Mouse (Mus musculus) ES-Bruce4 (cell line): ENCODE results near the gene Pdia4. TPM values are rescaled to one million over a fixed set of nuclear protein-coding genes. Genes with fewer than 3 reads are reported as not detected.

ENCODE experiments used
- H3K27ac ChIP-seq: 2 replicates; pipeline ENCODE4 v1.5.1; 2012; ENCODE audit warnings: low read length, inconsistent platforms; ENCODE audit not compliant: insufficient read depth
- H3K27me3 ChIP-seq: 2 replicates; pipeline ENCODE4 v1.6.1; 2012; ENCODE audit warnings: mild to moderate bottlenecking, low read length, inconsistent platforms; ENCODE audit not compliant: control insufficient read depth, poor library complexity, insufficient read depth, severe bottlenecking
- H3K36me3 ChIP-seq: 2 replicates; pipeline ENCODE4 v1.6.1; 2012; ENCODE audit warnings: inconsistent platforms, mild to moderate bottlenecking, low read length, moderate library complexity; ENCODE audit not compliant: control insufficient read depth, poor library complexity, insufficient read depth, severe bottlenecking
- H3K4me1 ChIP-seq: one replicate; pipeline ENCODE4 v1.8.1; 2011; ENCODE audit warnings: low read length; ENCODE audit not compliant: control insufficient read depth, insufficient read depth
- H3K4me3 ChIP-seq: 2 replicates; pipeline ENCODE4 v1.5.1; 2011; ENCODE audit warnings: low read depth, mild to moderate bottlenecking, low read length
- H3K9ac ChIP-seq: 2 replicates; pipeline ENCODE4 v1.6.1; 2012; ENCODE audit warnings: low read depth, mild to moderate bottlenecking, inconsistent platforms; ENCODE audit not compliant: poor library complexity, severe bottlenecking
- H3K9me3 ChIP-seq: replicated peaks from 2 replicates; pipeline ENCODE4 v1.6.1; 2012; ENCODE audit warnings: mild to moderate bottlenecking, low read length, inconsistent platforms; ENCODE audit not compliant: control insufficient read depth, poor library complexity, insufficient read depth, severe bottlenecking
- CTCF ChIP-seq: IDR thresholded peaks from one replicate; pipeline ENCODE4 v1.8.1; 2011; ENCODE audit warnings: low read depth, low read length
- EP300 ChIP-seq: IDR thresholded peaks from 2 replicates; pipeline ENCODE4 v1.6.1; 2011; ENCODE audit warnings: low read depth, low read length; ENCODE audit not compliant: insufficient read depth
- POLR2A ChIP-seq: IDR thresholded peaks from one replicate; pipeline ENCODE4 v1.8.1; 2011; ENCODE audit warnings: low read length; ENCODE audit not compliant: insufficient read depth
- polyA plus RNA-seq: library from polyadenylated mRNA; stranded (reverse); fragments of >200 nt; gene quantifications from 2 replicates; pipeline ENCODE4 v1.2.4, GENCODE M21; 2011; ENCODE audit warnings: low read depth; ENCODE audit not compliant: missing spikeins, insufficient read depth, insufficient read length

Pdia4 gene
- polyA plus RNA-seq, 1 experiment = 186 TPM

- no peaks in the 10 kb centered on the region for H3K36me3 ChIP-seq
- no peak overlapping the region for H3K9ac ChIP-seq
- no peak overlapping the region for H3K4me3 ChIP-seq
- TF ChIP-seq POLR2A (no peak), CTCF (no peak), EP300 (no peak)
- no peaks in the 10 kb centered on the region for H3K4me1 ChIP-seq
- H3K27ac ChIP-seq = no peak overlapping the region
- H3K9me3 ChIP-seq = no peaks in the 10 kb centered on the region
- 0 out of 2 replicates have a peak, but pooled peaks cover 1% of the 10 kb centered on the region for H3K27me3 ChIP-seq
Measured at GRCm38 (mm10) chr6:47841077-47841476, 27.8 kb upstream of the Pdia4 start.

- Histone ChIP-seq H3K9me3 (no peaks in the 10 kb centered on the region), H3K36me3 (no peaks in the 10 kb centered on the region), H3K27me3 (0 out of 2 replicates have a peak, but pooled peaks cover 1% of the 10 kb centered on the region), H3K27ac (no peak overlapping the region), H3K4me1 (no peaks in the 10 kb centered on the region), H3K4me3 (no peak overlapping the region), H3K9ac (no peak overlapping the region)
- TF ChIP-seq EP300 = no peak
- TF ChIP-seq CTCF = no peak
- no peak for TF ChIP-seq POLR2A
Measured at GRCm38 (mm10) chr6:47837630-47838029, 24.4 kb upstream of the Pdia4 start.

GRCm38 (mm10) chr6:47835984-47836521 lies 22.8 kb upstream of the Pdia4 start:
- Histone ChIP-seq H3K9ac (peak overlapping the region; percentile 85), H3K36me3 (no peaks in the 10 kb centered on the region), H3K27ac (no peak overlapping the region), H3K27me3 (0 out of 2 replicates have a peak, but pooled peaks cover 1% of the 10 kb centered on the region), H3K9me3 (no peaks in the 10 kb centered on the region), H3K4me1 (no peaks in the 10 kb centered on the region), H3K4me3 (peak overlapping the region; percentile 86)
- TF ChIP-seq POLR2A = no peak
- TF ChIP-seq CTCF = no peak
- no peak for TF ChIP-seq EP300

- H3K9me3 ChIP-seq = no peaks in the 10 kb centered on the region
- H3K36me3 ChIP-seq = no peaks in the 10 kb centered on the region
- no peak within 1 kb of the TSS for H3K27ac ChIP-seq
- no peaks in the 10 kb centered on the region for H3K4me1 ChIP-seq
- TF ChIP-seq CTCF = peak; percentile 83
- no peak for TF ChIP-seq EP300
- H3K4me3 ChIP-seq = peak within 1 kb of the TSS; percentile 86
- 0 out of 2 replicates have a peak, but pooled peaks cover 1% of the 10 kb centered on the region for H3K27me3 ChIP-seq
- H3K9ac ChIP-seq = peak within 1 kb of the TSS; percentile 85
Measured at GRCm38 (mm10) chr6:47835482-47835983, 22.3 kb upstream of the Pdia4 start, which contains the start of gene Zfp398. TSS of gene Zfp398 (plus strand) at chr6:47835661.

- Histone ChIP-seq H3K4me3 (no peak overlapping the region), H3K9me3 (no peaks in the 10 kb centered on the region), H3K9ac (no peak overlapping the region), H3K27ac (no peak overlapping the region), H3K36me3 (no peaks in the 10 kb centered on the region), H3K27me3 (no peaks in the 10 kb centered on the region), H3K4me1 (no peaks in the 10 kb centered on the region)
- TF ChIP-seq POLR2A (no peak), EP300 (no peak), CTCF (no peak)
Measured at GRCm38 (mm10) chr6:47832220-47832619, 19.0 kb upstream of the Pdia4 start.
